Mouse (Mus musculus) spleen, postnatal 36 days (tissue): ENCODE data around the gene Vasp.
"Not testable (repeated sequence)": the region's sequence is repeated elsewhere in the genome, so short reads cannot be mapped to it uniquely, and the experiment has no call there.

Experiments used
- DNase-seq, 2 experiments: peaks; one replicate each; pipeline ENCODE4 v3.0.0; 2022; ENCODE audit warnings: low spot score in 2 of 2, mixed read lengths in 1 of 2

The Vasp gene

DNA sequence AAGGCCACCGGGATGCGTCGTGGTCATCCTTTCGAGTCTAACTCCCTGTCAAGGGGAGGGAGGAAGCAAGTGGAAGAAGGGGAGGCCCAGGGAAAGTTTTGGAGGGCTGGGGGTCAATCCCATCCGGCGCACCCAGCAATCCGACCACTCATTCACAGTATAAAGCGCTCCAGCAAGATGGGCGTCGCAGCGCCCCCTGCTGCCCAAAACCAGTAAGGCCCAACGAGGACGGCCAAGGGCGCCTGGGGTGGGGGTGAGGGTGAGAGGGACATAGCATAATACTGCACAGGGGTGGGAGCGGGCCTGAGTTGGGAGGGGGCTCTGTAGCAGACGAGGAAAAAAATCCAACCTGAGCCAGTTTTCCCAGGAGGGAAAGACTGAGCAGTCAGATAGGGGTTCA, 32.2 kb upstream of the Vasp start:
- peak; percentile 62 to 72 for DNase-seq

DNA sequence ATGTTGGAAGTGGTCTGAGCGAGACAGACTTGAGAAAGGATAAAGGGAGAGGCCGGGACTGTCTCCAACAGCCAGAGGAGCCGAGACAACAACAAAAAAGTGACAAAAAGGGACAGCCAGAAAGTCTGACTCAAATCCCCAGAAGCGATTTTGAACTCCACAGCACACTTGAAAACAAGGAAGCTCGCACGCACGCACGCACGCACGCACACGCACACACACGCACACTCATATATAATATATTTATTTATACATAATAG, 31.4 kb upstream of the Vasp start:
- DNase-seq: no peak

DNA sequence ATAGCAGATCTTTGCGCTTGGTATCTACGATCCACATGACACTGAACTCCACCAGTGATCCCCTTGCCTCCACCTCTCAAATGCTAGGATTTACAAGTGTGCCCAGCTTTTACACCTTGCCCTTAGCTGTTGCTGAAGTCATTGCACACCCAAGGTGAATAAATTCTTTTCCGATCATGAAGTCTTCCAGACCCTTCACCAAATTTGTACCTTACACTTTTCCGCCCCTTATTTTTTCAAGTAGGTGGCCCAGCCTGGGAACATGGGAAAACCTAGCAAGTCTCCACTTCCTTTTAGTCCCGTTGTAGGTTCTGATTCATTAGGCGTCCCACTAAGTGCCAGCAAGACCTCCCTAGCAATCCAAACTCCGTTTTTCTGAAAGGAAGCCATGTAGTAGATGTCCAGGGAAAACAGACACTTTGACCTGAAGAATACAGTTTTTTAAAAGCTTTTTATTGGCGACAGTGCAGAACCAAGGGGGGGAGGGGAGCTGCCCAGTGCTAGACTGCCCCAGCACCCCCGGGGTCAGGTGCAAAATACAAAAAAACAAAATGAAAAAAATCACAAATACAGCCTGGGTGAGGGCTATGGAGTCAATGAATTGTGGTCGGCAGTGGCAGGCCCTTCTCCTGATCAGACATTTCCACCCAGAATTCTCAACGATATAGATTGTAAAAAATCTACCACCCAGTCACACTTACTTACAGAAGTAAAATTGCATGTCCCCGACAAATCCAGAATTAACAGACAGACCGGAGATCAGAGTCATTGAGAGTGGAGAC, 30.8 kb upstream of the Vasp start:
- DNase-seq: no peak

DNA sequence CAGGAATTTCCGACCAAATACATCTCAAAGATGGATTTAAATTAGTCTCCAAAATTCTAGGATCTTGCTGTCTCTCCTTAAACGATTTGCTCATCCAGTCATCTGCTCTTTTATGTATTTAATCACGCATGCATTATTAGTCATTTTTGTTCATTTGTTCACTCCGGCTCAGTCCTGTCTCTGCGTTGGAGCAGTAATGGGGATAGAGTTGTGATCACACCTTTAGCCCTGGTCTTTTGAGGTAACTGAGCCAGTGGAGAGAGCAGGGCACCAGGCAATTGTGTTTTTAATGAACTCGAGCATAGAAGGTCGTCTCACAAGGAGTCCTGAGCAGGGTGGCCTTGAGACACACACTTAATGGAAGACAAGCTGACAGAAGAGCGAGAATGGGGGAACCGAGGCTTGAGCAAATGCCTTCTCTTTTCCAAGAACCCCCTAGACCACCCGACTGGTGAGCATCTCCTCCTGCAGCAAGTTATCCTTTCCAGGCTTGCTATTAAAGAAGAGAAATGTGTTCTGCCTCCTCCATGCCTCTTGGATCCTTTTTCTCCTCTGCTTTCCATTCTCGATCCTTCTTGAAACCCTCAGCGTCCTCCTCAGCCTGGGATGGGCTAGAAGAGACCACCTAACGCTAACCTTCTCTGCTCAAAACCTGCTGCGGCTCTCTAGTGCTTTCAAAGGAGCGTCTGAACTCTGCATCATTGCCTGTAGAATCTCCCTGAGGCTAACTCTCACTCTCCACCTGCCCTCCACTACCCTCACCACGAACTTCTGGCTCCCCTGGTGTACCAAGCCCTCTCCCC, 30.0 kb upstream of the Vasp start:
- DNase-seq: no peak

DNA sequence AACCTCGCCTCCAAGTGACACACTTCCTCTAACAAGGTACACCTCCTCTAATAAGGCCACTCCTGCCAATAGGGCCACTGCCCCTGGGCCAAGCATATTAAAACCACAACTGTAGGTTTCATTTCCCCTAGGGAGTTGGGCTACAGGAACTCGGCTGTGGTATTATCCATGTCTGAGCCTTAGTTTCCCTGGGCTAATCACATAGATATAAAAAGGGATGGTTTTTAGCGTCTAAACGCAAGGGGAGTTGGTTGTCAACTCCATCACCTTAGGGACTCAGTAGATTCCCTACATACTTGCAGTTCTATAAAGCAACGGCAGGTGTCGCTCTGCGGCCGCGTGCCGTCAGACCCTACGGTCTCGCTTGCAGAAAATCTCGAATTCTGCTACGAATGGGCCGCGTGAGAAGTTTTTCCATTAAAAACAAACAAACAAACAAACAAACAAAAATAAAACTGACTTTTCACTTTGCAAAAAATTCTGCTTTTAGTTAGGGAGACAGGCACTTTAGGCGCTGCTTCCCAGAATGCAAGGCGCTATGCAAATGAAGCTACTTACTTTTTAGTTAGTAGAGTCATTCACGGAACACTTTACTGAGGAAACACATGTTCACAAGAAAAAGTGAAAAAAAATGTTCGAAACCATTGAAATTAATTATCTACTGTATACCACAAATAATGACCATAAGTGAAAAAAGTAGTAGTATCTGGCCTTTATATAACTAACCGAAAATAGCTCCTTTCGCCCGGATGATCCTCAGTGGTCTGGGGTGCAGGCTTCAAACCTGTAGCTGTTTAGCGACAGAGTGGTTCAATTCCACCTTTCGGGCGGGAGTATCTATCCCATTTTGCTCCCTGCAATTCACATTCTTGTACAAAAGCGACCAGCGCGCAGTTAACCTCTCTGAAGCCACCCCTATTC, 29.1 kb upstream of the Vasp start:
- peak; percentile 63 to 71 for DNase-seq

DNA sequence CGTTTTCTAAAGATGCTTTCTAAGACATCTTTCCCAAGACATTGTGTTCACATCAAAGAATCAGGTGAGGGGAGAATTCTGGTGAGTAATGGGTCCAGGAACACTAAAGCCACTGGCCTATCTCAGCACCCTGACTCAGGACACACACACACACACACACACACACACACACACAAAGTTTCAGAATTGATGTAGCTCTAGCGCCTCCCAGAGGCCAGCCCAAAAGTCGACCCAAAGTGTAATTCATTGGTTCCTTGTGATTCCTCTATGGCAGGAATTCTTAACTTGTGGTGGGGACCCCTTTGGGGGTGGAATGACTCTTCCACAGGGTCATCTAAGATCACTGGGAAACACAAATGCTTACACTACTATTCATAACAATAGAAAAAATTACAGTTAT, 27.6 kb upstream of the Vasp start:
- no peak for DNase-seq

DNA sequence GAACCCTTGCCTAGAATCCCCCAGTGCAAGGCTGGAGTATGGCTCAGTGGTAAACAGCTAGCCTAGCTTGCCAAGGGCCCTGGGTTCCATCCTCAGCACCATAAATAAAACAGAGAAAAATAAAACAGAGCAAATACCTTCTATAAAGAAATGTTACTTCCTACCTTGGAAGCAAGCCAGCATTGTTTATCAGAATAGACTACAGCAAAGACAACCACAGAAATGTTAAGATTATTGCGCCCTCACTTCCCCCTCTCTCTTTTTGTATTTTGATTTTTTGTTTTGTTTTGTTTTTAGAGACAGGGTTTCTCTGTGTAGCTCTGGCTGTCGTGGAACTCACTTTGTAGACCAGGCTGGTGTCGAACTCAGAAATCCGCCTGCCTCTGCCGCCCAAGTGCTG, 26.2 kb upstream of the Vasp start:
- no peak for DNase-seq

DNA sequence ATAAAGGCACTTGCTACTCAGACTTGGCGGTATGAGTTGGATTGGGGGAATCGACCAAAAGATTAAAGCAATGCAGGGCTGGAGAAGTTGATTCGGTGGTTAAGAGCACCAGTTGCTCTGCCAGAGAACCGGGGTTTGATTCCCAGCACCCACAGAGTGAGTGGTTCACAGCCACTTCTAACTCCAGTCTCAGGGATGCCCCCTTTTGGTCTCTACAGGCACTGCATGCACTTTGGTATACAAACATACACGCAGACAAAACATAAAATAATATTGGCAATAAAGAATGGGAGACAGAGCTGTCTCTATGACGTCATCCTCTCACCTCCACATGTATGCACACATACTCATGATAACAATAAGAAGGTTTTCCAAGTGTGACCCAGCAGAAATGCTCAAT, 25.4 kb upstream of the Vasp start:
- DNase-seq: no peak

DNA sequence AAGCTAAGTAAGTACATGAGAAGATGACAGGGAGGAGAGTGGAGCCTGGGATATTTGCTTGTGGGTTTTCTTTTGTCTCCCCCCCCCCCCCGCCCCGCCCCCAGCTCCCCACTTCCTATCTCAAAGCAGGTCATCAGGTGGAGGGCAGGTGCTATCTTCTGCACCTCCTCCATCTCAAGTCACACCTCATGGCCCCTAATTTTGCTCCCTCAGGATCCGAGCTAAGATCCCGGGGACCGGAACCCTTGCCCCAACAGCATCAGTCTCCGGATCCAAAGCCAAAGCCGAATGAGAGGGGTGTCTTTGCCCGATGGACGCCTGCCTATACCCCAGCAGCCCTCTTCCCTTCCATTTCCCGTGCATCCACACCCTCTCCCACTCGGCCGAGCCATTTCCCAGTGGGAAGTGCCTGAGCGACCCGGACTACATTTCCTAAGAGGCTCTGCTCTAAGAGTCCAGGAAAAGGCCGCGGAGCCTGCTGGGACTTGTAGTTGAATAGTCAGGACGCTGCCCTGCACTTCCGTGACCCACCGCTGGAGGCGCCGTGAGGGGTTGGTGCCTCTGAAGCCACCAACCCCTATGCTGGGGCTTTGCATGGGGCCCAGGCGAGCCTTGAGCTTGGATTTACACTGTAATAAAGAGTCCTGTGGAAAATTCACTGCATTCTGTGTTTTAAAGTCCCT, 24.0 kb upstream of the Vasp start:
- DNase-seq: peak; percentile 88 to 91

DNA sequence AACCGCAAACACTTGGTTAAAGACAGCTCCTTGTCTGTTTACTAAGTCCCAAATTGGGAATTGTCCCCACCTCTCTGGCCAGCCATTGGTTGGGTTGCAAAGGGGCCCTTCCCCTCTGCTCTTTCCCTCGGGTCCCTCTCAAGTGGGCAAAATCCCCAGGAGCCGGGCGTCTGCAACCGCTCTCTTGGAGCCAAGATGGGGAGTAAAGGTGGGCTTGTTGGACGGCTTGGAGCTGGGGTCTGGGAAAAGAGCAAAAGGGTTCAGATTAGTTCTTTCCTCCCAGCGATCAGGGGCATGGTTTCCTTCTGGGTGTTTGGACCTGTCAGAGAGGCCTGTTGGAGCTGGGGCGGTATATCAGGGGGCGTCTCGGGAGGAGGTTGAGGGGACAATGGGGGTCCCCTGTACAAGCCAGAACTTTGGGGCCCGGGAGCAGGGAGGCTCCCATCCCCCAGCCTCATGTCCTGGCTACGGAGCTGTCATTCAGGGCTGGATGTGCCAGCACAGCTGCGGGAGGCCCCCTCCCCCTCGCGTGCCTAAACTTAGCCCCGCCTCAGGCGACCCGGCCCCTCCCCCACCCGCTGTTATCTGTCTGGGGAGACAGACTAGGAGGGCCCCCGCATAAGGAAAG, 19.5 kb upstream of the Vasp start:
- DNase-seq: no peak

DNA sequence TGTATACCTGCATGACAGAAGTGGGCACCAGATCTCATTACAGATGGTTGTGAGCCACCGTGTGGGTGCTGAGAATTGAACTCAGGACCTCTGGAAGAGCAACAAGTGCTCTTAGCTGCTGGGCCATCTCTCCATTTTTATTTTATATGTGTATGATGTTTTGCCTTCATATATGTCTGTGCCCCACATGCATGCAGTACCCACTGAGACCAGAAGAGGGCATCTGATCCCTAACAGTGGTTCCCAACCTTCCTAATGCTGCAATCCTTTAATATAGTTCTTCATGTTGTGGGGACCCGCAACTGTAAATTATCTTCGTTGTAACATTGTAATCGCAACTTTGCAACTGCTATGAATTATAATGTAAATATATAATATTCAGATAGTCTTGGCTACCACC, 13.1 kb upstream of the Vasp start:
- DNase-seq: no peak

DNA sequence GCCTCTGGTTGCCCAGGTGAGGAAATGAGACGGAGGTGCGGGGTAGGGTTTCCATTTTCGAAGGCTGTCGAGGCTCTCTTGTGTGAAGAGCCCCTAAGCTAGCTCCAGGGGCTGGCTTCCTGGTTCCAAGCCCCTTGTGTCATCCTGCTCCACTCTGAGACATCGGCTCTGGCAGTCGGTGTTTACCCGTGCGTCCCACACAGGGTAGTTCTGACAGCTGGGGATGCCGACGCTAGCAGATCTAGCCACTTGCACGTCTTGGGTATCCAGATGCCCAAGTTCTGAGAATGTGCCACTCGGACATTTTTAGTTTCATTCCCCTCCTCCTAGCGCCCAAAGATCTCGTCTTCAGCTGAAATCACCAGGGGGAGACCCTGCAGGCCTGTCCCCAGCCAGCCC, 11.8 kb upstream of the Vasp start:
- no peak for DNase-seq

DNA sequence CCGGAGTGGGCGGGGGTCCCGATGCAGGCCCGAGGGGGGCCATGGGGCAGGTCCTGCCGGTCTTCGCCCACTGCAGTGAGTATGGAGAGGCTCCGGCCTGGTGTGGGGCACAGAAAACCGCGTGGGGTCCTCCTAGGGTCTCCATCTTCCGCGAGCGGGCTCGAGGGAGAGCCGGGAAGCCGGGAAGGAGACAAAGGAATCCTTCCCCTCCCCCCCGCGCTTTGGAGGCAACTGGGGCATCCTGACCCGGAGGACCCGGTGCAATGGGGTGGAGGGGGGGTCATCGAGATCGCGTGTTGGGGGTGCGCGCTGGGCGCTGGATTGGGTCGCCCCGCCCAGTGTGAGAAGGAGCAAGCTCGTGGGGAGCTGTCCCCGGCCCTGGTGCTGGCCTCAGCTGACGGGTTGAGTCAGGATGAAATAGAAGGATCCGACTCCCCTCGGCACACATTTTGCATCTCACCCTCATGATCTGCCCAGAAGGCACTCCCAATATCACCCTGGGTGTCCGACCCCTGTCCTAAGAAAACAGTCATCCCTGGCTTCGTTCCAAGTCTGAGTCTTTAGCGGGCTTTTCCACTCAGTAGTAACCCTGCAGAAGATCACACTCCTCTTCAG, 11.3 kb upstream of the Vasp start:
- DNase-seq: peak in 1 of 2 experiments; percentile 23

DNA sequence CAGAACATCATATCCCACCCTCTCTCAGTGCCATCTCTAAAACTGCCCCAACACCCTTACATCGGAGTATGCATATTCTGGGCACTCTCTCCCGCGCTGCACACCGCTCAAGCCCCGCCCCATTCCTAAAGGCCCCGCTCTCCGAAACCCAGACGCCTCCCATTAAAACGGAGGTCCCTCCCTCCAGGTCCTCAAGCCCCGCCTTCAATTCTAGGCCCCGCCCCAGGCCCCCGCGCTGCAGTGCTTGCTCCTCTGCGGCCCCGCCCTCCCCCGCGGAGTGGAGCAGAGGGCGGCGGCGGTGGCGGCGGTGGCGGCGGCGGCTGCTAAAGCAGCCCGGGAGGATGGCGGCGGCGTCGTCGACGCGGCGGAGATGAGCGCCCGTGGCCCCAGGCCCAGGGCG, 10.8 kb upstream of the Vasp start, which contains the start of gene Rtn2:
TSS of gene Rtn2 (plus strand) at position 240 of the 400 bp plus-strand sequence.
- DNase-seq: peak; percentile 66 to 69

DNA sequence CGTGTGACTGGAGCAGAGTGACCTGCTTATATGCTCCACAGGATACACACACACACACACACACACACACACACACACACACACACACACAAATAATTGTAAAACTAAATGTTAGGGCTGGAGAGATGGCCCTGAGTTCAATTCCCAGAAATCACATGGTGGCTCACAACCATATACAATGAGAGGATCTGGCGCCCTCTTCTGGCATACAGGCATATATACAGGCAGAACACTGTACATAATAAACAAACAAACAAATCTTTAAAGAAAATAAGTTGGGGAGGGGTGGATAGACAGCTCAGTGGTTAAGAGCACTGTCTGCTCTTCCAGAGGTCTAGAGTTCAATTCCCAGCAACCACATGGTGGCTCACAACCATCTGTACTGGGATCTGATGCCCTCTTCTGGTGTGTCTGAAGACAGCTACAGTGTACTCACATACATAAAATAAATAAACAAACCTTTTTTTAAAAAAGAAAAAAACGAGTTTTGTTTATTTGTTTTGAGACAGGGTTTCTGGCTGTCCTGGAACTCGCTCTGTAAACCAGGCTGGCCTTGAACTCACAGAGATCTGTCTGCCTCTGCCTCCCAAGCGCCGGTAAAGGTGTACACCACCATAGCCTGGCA, 10.2 kb upstream of the Vasp start:
- not testable (repeated sequence) for DNase-seq

DNA sequence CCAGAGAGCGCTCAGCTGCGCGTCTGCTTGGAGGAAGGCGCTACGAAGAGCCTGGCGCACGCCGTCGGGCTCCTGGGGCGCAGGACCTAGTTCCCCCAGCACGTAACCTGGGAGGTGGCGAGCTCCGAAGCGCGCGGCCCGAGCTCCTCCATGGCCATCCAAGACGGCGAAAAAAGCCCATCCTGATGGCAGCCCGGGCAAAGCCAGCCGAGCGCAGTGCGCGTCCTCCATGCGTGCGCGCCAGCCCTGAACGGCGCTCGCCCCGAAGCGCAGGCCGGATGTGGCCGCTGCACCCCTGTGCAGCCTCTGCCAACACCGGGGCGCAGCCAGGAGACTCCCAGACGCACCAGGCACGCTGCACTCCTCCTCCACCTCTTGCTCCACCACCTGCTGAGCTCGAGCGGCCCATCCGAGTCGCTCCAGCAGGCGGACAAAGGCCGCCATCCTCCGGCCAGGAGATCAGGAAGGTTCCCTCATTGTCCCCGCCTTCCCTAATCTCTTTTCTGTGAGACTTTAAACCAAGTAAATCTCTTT, 8.0 kb upstream of the Vasp start, which contains the start of gene Ppm1n:
TSS of gene Ppm1n (minus strand) at position 484 of the 534 bp plus-strand sequence.
- no peak for DNase-seq

DNA sequence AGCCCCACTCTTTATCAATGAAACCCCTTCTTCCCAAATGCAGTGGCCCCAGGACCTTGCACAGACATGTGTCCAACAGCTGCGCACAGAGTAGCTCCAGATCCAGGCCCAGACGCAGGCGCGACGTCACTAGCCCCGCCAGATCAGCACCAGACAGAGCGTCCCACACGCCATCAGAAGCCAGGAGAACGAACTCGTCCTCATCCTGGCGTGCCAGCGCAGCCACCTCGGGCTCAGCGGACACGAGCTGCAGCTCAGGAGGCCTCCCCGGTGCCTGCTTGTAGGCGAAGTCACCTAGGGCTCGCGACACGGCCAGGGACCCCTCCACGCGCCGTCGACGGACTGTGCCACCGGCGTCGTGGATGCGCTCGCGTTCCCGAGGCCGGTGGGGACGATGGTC, 7.4 kb upstream of the Vasp start:
- no peak for DNase-seq

DNA sequence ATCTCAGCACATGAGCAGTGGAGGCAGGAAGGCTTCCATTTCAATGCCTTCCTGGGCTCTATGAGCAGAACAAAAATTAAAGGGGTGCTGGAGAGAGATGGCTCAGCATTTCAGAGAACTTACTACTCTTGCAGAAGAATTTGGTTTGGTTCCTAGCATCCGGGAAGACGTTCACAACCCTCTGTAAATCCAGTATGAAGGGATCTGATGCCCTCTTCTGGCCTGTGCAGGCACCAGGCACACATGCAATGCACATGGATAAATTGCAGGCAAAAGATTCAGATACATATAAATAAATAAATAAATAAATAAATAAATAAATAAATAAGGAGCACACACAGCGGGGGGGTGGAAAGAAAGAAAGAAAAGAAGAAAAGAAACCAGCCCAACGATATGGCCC, 4.6 kb upstream of the Vasp start:
- DNase-seq: no peak

DNA sequence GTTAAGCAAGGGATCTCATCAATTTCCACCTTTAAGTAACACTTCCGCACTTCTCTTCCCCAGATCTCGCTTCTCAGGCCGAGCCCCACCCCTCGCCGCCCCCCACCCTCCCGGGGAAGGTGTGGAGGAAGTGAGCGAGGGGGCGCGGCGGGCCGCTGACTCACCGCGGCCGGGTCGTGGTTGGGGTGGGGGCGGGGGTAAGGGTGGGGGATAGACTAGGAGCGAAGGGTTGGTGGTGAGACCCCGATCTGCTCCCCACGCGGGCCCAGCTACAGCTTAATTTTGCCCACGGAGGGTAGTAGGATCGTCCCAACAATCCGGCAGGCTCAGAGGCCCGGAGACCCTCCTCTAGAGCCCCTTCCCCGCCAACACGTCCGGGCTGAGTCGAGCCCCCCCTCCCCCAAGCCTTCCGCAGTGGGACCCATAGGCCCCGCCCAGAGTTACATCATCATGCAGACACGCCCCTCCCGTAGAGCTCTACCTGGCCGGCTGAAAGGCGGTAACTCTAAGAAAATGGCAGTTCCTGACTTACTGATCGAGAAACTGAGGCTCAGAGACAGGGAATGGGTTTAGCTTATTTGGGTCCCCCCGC, 652 bp upstream of the Vasp start:
- peak; percentile 87 for DNase-seq
